Mouse (Mus musculus): ENCODE results near the gene Rec8.

Gene Rec8

DNA sequence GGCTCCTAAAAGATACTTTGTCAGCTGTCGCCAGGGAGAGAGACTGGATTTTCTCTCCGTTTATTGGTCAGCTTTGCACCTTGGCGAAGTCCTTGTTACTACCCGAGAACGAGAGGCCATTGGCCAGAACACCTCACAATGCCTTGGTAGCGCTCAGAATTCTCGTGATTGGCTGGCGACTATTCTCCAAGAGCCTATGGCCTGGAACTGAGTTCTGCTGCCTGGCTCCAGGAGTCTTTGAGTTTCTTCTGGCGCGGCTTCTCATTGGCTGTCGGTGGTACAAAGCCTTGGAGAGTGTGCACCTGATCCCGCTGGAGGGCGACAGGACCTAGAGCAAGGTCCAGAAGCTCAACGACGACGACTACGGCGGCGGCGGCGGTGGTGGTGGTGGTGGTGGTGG, at the start of gene Rec8:
Rec8 (plus strand) TSS at position 216 of the 400 bp plus-strand sequence.
- in situ Hi-C loops (cut with MboI; ENCODE audit: low sequenced_read_pairs): no loop called here

GRCm38 (mm10) chr14:55570588-55570987, 47.2 kb upstream of the Rec8 start:
- in situ Hi-C loops (cut with MboI; ENCODE audit: low sequenced_read_pairs): no loop called here

- in situ Hi-C loops (cut with MboI; ENCODE audit: low sequenced_read_pairs): no loop called here
Observed at GRCm38 (mm10) chr14:55571760-55572159, 46.1 kb upstream of the Rec8 start.

DNA sequence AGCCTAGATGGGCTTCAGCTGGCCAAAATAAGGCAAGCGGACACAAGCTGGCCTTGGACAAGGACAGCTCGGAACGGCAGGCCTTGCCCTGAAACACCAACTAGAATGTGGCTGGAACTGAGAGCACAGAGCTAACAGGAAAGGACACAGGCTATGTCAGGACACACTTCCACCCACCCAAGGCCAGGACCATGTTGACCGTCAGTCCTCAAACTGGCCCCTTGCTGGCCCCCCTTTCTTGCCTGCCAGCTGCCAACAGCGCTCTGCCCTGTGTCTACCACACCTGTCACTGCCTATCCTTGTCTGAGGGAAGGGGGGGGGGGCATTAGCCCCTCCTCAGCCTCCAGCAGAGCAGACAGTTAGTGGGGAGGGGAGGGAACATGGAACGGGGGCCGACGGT, 42.5 kb upstream of the Rec8 start, which contains the start of gene Fitm1:
Fitm1 (plus strand) TSS at position 316 of the 400 bp plus-strand sequence.
- in situ Hi-C loops (cut with MboI; ENCODE audit: low sequenced_read_pairs): no loop called here

GRCm38 (mm10) chr14:55575711-55576110, 42.1 kb upstream of the Rec8 start:
- in situ Hi-C loops (cut with MboI; ENCODE audit: low sequenced_read_pairs): no loop called here

GRCm38 (mm10) chr14:55576376-55576775, 41.5 kb upstream of the Rec8 start:
- in situ Hi-C loops (cut with MboI; ENCODE audit: low sequenced_read_pairs): no loop called here

- in situ Hi-C loops (cut with MboI; ENCODE audit: low sequenced_read_pairs): no loop called here
Observed at GRCm38 (mm10) chr14:55577871-55578667, 39.8 kb upstream of the Rec8 start, which contains the start of gene Psme1. TSS of gene Psme1 (plus strand) at chr14:55578123.

DNA sequence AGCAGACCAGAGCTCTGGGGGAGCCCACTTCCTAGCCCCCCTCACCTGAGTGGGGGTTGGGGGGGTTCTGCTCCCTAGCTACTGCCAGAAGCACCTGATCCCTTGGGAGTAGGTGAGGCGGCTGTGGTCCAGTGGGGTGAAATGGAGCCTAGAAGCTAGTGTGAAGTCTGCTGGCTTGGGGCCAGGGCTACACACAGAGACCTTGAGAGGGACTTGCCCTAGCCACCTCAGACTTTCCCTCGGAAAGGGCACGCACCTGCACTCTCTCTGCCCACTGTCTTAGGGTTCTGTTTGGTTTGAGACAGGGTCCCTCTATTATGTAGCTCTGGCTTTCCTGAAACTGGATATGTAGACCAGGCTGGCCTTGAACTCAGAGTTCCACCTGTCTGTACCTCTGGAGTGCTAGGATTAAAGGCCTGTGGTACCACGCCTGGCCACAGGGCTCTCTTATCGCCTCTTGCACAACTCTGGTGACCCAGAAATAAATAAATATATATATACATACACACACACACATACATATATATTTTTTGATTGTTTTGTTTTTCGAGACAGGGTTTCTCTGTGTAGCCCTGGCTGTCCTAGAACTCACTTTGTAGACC, 39.1 kb upstream of the Rec8 start:
- in situ Hi-C loops (cut with MboI; ENCODE audit: low sequenced_read_pairs): no loop called here

GRCm38 (mm10) chr14:55579511-55580496, 38.0 kb upstream of the Rec8 start:
- in situ Hi-C loops (cut with MboI; ENCODE audit: low sequenced_read_pairs): no loop called here

DNA sequence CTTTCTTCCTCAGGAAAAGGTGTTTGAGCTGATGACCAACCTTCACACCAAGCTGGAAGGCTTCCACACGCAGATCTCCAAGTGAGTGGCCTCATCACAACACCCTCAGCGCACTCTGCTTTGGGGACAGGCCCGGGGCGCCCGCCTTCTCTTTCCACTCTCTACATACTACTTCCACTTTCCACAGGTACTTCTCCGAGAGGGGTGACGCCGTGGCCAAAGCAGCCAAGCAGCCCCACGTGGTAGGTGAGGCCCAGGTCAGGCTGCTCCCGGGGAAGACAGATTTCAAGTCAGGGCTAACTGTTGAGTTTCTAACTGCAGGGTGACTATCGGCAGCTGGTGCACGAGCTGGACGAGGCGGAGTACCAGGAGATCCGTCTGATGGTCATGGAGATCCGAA, 37.1 kb upstream of the Rec8 start:
- in situ Hi-C loops (cut with MboI; ENCODE audit: low sequenced_read_pairs): no loop called here

DNA sequence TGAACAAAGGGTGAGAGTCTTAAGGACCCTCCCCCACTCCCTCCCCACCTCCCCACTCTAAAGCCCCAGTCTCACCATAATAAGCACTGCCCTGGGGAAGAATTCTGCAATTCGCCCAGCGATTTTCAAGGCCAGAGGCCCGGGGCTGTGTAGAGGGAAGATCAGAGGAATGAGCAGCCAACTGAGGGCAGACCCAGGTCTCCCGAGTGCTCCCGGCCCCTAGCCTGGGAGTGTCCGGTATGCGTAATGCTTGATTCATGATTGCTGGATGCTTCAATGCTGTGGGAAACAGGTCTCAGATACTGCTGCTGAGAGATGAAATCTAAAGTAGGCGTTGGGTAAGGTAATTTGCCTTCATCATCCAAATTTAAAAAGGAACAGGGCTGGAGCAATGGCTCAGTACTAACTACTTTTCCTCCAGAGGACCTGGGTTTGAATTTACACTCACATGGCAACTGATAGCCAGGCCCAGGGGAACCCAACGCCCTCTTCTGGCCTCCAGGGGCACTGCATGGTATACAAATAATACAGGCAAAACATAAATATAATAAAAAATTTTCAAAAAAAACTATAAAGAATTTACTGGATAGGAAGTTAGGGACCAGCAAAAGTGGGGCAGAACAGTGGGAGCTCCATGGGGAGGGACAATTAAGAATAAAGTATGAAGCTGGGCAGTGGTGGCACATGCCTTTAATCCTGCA, 35.7 kb upstream of the Rec8 start:
- in situ Hi-C loops (cut with MboI; ENCODE audit: low sequenced_read_pairs): no loop called here

- in situ Hi-C loops (cut with MboI; ENCODE audit: low sequenced_read_pairs): no loop called here
Observed at GRCm38 (mm10) chr14:55584303-55584701, 33.5 kb upstream of the Rec8 start.

- in situ Hi-C loops (cut with MboI; ENCODE audit: low sequenced_read_pairs): no loop called here
Observed at GRCm38 (mm10) chr14:55584702-55585565, 32.9 kb upstream of the Rec8 start, which contains the start of gene Emc9. TSS of gene Emc9 (minus strand) at chr14:55585302.

- in situ Hi-C loops (cut with MboI; ENCODE audit: low sequenced_read_pairs): no loop called here
Observed at GRCm38 (mm10) chr14:55585566-55585960, 32.3 kb upstream of the Rec8 start.

DNA sequence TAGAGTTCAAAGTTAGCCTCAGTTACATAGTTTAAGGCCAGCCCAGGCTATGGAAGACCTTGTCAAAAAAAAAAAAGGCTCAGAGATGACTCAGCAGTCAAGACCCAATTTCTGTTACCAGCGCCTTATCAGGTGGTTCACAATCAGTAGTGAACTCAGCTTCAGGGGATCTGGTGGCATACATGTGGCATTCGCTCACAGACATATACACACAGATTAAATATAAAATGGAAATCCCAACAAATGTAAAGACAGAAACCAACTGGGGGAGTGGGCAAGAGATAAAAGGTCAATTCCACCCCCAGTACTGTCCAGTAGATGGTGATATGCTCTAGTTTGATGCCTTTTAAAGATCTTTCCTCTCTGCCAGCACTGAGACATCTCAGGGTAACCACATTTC, 31.7 kb upstream of the Rec8 start:
- in situ Hi-C loops (cut with MboI; ENCODE audit: low sequenced_read_pairs): no loop called here

DNA sequence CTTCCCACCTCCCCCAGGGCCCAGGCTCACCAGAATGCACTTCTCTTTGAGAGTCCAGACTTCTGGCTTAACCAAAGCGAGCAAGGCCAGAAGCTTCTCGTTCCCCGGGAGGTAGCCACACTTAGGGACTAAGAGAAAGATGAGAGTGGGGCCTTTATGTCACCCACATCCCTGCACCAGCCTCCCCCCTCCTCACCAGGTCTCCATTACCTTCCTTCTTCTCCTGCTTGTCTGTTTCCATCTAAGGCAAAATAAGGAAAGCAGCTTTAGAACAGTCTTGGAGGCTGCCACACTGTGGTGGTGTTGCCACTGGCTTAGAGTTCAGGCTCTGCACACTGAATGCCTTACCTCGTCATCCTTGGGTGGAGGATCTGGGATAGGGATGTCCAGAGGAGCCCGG, 28.6 kb upstream of the Rec8 start:
- in situ Hi-C loops (cut with MboI; ENCODE audit: low sequenced_read_pairs): no loop called here

GRCm38 (mm10) chr14:55589771-55590448, 27.9 kb upstream of the Rec8 start:
- in situ Hi-C loops (cut with MboI; ENCODE audit: low sequenced_read_pairs): no loop called here

DNA sequence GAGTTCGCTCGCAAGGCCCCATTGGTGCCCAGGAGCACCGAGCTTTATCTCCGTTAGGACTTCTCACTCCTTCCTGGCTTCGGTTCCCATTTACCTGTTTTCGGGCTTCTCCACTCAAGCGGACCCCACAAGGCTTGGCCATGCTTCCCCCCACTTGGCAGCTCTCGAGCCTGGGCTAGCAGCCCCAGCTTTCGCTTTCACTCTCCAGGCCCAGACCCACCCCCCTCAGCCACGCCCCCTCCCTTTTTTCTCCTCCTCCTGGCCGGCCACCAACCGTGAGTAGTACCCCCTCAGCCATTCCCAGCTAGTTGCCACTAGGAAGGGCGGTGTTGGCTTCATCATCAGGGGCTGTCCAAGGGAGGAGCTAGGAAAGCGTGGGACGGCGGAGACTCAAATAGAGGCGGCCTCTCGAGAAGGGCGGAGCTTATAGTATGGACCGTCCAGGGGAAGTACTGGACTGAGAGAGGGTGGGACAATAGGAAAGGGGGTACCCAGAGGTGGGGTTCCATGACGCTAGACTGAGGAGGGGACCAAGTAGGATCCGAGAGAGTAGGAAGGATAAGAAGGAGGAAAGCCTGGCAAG, 27.0 kb upstream of the Rec8 start, which contains the start of gene Psme2:
Psme2 (minus strand) TSS at position 366 of the 583 bp plus-strand sequence.
- in situ Hi-C loops (cut with MboI; ENCODE audit: low sequenced_read_pairs): no loop called here
